In genomic region chr2:142590284-142590724, GRCm38 (mm10) we compare ENCODE assay signal across 11 mouse cellular contexts.
A peak's percentile ranks its signal among the peaks of the same experiment; 100 is the strongest.
DNase-seq lines count a peak whose midpoint lies in the region; ATAC-seq lines count a peak whose summit lies in the region.
"Had no signal": no experiment of that assay in that cellular context is flagged by ENCODE, and none has a peak within 500 bp of the region (broad histone marks: within the 10 kb centered on the region; RNA-seq: fewer than 3 reads in every experiment).

No protein-coding gene starts in this region.

- no peaks in the 10 kb centered on the region for H3K27me3 ChIP-seq in heart, embryonic 13.5 days (replicated peaks)
- H3K27me3 ChIP-seq in embryonic facial prominence, embryonic 11.5 days (ENCODE audit: control insufficient read depth, insufficient read depth, low read length): no peaks in the 10 kb centered on the region
- H3K27me3 ChIP-seq in hindbrain, embryonic 13.5 days: no peaks in the 10 kb centered on the region
- H3K27me3 ChIP-seq in midbrain, embryonic 14.5 days (ENCODE audit: control insufficient read depth, insufficient read depth, low read length): no peaks in the 10 kb centered on the region

- H3K9ac ChIP-seq in heart, embryonic 13.5 days: no peak overlapping the region
- H3K9ac ChIP-seq in embryonic facial prominence, embryonic 11.5 days (replicated peaks; ENCODE audit: low read length): no peak overlapping the region
- H3K9ac ChIP-seq in hindbrain, embryonic 13.5 days: no peak overlapping the region
- H3K9ac ChIP-seq in midbrain, embryonic 14.5 days (replicated peaks; ENCODE audit: low read length): no peak overlapping the region

- ATAC-seq in heart, embryonic 13.5 days (ENCODE audit: extremely low read depth, insufficient number of reproducible peaks, low FRiP score, low TSS enrichment): no peak
- peak; percentile 70 for ATAC-seq in embryonic facial prominence, embryonic 11.5 days (replicated peaks; ENCODE audit: insufficient number of reproducible peaks, low FRiP score, low TSS enrichment, low read depth)
- peak; percentile 30 for ATAC-seq in hindbrain, embryonic 13.5 days (ENCODE audit: low FRiP score)
- no peak for ATAC-seq in midbrain, embryonic 14.5 days (ENCODE audit: low FRiP score, low TSS enrichment)
- no peak for ATAC-seq in granulocyte monocyte progenitor cell, adult 5-6 weeks (replicated peaks; ENCODE audit: poor library complexity, severe bottlenecking)

- H3K27ac ChIP-seq in heart, embryonic 13.5 days (replicated peaks): peak overlapping the region; percentile 59
- no peak overlapping the region for H3K27ac ChIP-seq in embryonic facial prominence, embryonic 11.5 days (replicated peaks; ENCODE audit: low read depth, low read length)
- peak overlapping the region; percentile 87 for H3K27ac ChIP-seq in hindbrain, embryonic 13.5 days
- H3K27ac ChIP-seq in midbrain, embryonic 14.5 days (replicated peaks; ENCODE audit: low read depth, low read length): peak overlapping the region; percentile 53; the same call in 1 of the 2 replicates

- H3K4me2 ChIP-seq in heart, embryonic 13.5 days: no peak overlapping the region
- no peak overlapping the region for H3K4me2 ChIP-seq in embryonic facial prominence, embryonic 11.5 days (ENCODE audit: low read depth, low read length)
- H3K4me2 ChIP-seq in hindbrain, embryonic 13.5 days: peak overlapping the region; percentile 29
- peak overlapping the region; percentile 26 for H3K4me2 ChIP-seq in midbrain, embryonic 14.5 days (ENCODE audit: low read length)

- H3K4me3 ChIP-seq in heart, embryonic 13.5 days: no peak overlapping the region
- no peak overlapping the region for H3K4me3 ChIP-seq in embryonic facial prominence, embryonic 11.5 days (ENCODE audit: low read depth, low read length)
- H3K4me3 ChIP-seq in hindbrain, embryonic 13.5 days: no peak overlapping the region
- H3K4me3 ChIP-seq in midbrain, embryonic 14.5 days (replicated peaks; ENCODE audit: low read depth, low read length): no peak overlapping the region
- H3K4me3 ChIP-seq: erythroblast, embryonic 14.5 days had no signal

- DNase-seq in heart, postnatal 36 days: no peak
- DNase-seq in embryonic facial prominence, embryonic 11.5 days (ENCODE audit: low spot score): peak; percentile 34
- peak; percentile 41 for DNase-seq in midbrain, embryonic 14.5 days
- DNase-seq in adipocyte (ENCODE audit: low spot score): no peak
- DNase-seq in gastrocnemius, postnatal 25 days: no peak
- DNase-seq: kidney, postnatal 14 days; lung, adult 18-20 months had no signal

- no peaks in the 10 kb centered on the region for H3K9me3 ChIP-seq in heart, embryonic 13.5 days
- H3K9me3 ChIP-seq in embryonic facial prominence, embryonic 11.5 days (replicated peaks; ENCODE audit: control insufficient read depth, low read length): no peaks in the 10 kb centered on the region
- no peaks in the 10 kb centered on the region for H3K9me3 ChIP-seq in hindbrain, embryonic 13.5 days
- H3K9me3 ChIP-seq in midbrain, embryonic 14.5 days (ENCODE audit: control insufficient read depth, low read length): no peaks in the 10 kb centered on the region

- WGBS in heart, embryonic 13.5 days: 49% methylated on average over 6 of the region's 6 CpGs
- WGBS in embryonic facial prominence, embryonic 11.5 days: 14% methylated on average over 6 of the region's 6 CpGs
- WGBS in hindbrain, embryonic 13.5 days: 19% methylated on average over 6 of the region's 6 CpGs
- 12% methylated on average over 6 of the region's 6 CpGs for WGBS in midbrain, embryonic 14.5 days

- intact Hi-C loops in heart, postnatal 36 days (cut with DNase I): no loop called here

- H3K36me3 ChIP-seq in heart, embryonic 13.5 days: no peaks in the 10 kb centered on the region
- H3K36me3 ChIP-seq in embryonic facial prominence, embryonic 11.5 days (replicated peaks; ENCODE audit: control insufficient read depth, insufficient read depth, low read depth, low read length): no peaks in the 10 kb centered on the region
- no peaks in the 10 kb centered on the region for H3K36me3 ChIP-seq in hindbrain, embryonic 13.5 days
- H3K36me3 ChIP-seq in midbrain, embryonic 14.5 days (ENCODE audit: control insufficient read depth, insufficient read depth, low read length): no peaks in the 10 kb centered on the region

- H3K4me1 ChIP-seq in heart, embryonic 13.5 days: peaks cover 32% of the 10 kb centered on the region
- 0 out of 2 replicates have a peak, but pooled peaks cover 4% of the 10 kb centered on the region for H3K4me1 ChIP-seq in embryonic facial prominence, embryonic 11.5 days (ENCODE audit: control insufficient read depth, insufficient read depth, low read length)
- peaks cover 19% of the 10 kb centered on the region for H3K4me1 ChIP-seq in hindbrain, embryonic 13.5 days (replicated peaks)
- peaks cover 17% of the 10 kb centered on the region for H3K4me1 ChIP-seq in midbrain, embryonic 14.5 days (ENCODE audit: control insufficient read depth, insufficient read depth, low read length)

Comparison
In these comparisons a context has a peak if more than half of its experiments do, and no peak if none do; other contexts are left out.
1. ATAC-seq: peak in embryonic facial prominence, embryonic 11.5 days (single experiment) and hindbrain, embryonic 13.5 days (single experiment); none in heart, embryonic 13.5 days (single experiment), midbrain, embryonic 14.5 days (single experiment) and granulocyte monocyte progenitor cell, adult 5-6 weeks (single experiment).
2. H3K4me2 ChIP-seq: peak in hindbrain, embryonic 13.5 days (single experiment) and midbrain, embryonic 14.5 days (single experiment); none in heart, embryonic 13.5 days (single experiment) and embryonic facial prominence, embryonic 11.5 days (single experiment).
3. DNase-seq: peak in embryonic facial prominence, embryonic 11.5 days (single experiment) and midbrain, embryonic 14.5 days (single experiment); none in heart, postnatal 36 days (0 of 2), adipocyte (single experiment) and gastrocnemius, postnatal 25 days (single experiment).